13 mouse cellular contexts compared by ENCODE assay signal in genomic region chr13:45465616-45466015, GRCm38 (mm10). TPM values are rescaled to one million over a fixed set of nuclear protein-coding genes. Genes with fewer than 3 reads are reported as not detected.
A peak's percentile ranks its signal among the peaks of the same experiment; 100 is the strongest.
DNase-seq lines count a peak whose midpoint lies in the region; ATAC-seq lines count a peak whose summit lies in the region.
"Had no signal": no experiment of that assay in that cellular context is flagged by ENCODE, and none has a peak within 500 bp of the region (broad histone marks: within the 10 kb centered on the region; RNA-seq: fewer than 3 reads in every experiment).

No protein-coding gene starts in this region.

- peak; percentile 41 to 65 for DNase-seq in cerebellum, postnatal 14 days
- no peak for DNase-seq in cerebellum, adult 9-10 months
- no peak for DNase-seq in limb, embryonic 10.5 days (ENCODE audit: low spot score)
- no peak for DNase-seq in retina, postnatal 1 day
- DNase-seq: lung, postnatal 14 days had no signal

- H3K9me3 ChIP-seq in hindbrain, embryonic 13.5 days = no peaks in the 10 kb centered on the region
- no peaks in the 10 kb centered on the region for H3K9me3 ChIP-seq in hindbrain, embryonic 12.5 days (replicated peaks)
- H3K9me3 ChIP-seq in midbrain, embryonic 16.5 days (replicated peaks; ENCODE audit: control insufficient read depth, low read length, poor library complexity, severe bottlenecking) = no peaks in the 10 kb centered on the region
- no peaks in the 10 kb centered on the region for H3K9me3 ChIP-seq in midbrain, embryonic 15.5 days
- H3K9me3 ChIP-seq in limb, embryonic 10.5 days (replicated peaks) = no peaks in the 10 kb centered on the region
- H3K9me3 ChIP-seq: midbrain, embryonic 10.5 days had no signal

- H3K4me1 ChIP-seq in hindbrain, embryonic 13.5 days (replicated peaks) = peaks cover 21% of the 10 kb centered on the region
- H3K4me1 ChIP-seq in hindbrain, embryonic 12.5 days = peaks cover 17% of the 10 kb centered on the region
- peaks cover 6% of the 10 kb centered on the region; the same call in 1 of the 2 replicates for H3K4me1 ChIP-seq in midbrain, embryonic 16.5 days (ENCODE audit: control insufficient read depth, insufficient read depth, low read length)
- H3K4me1 ChIP-seq in midbrain, embryonic 15.5 days = peaks cover 11% of the 10 kb centered on the region
- H3K4me1 ChIP-seq in limb, embryonic 10.5 days = peaks cover 42% of the 10 kb centered on the region

- 0 out of 2 replicates have a peak, but pooled peaks have one; percentile 17 for ATAC-seq in hindbrain, embryonic 13.5 days (ENCODE audit: low FRiP score)
- ATAC-seq in hindbrain, embryonic 12.5 days (ENCODE audit: low FRiP score) = no peak
- 0 out of 2 replicates have a peak, but pooled peaks have one; percentile 28 for ATAC-seq in midbrain, embryonic 16.5 days
- ATAC-seq in midbrain, embryonic 15.5 days (replicated peaks) = no peak

- peaks cover 33% of the 10 kb centered on the region for H3K27me3 ChIP-seq in hindbrain, embryonic 13.5 days
- H3K27me3 ChIP-seq in hindbrain, embryonic 12.5 days = peaks cover 7% of the 10 kb centered on the region; the same call in 1 of the 2 replicates
- peaks cover 5% of the 10 kb centered on the region; the same call in 1 of the 2 replicates for H3K27me3 ChIP-seq in midbrain, embryonic 16.5 days (ENCODE audit: control insufficient read depth, insufficient read depth, low read depth, low read length)
- H3K27me3 ChIP-seq in midbrain, embryonic 15.5 days (replicated peaks) = peaks cover 4% of the 10 kb centered on the region; the same call in 1 of the 2 replicates
- no peaks in the 10 kb centered on the region for H3K27me3 ChIP-seq in limb, embryonic 10.5 days (ENCODE audit: low read depth, poor library complexity, severe bottlenecking)

- H3K27ac ChIP-seq in hindbrain, embryonic 13.5 days = no peak overlapping the region
- no peak overlapping the region for H3K27ac ChIP-seq in hindbrain, embryonic 12.5 days
- H3K27ac ChIP-seq in midbrain, embryonic 16.5 days (ENCODE audit: low read length) = no peak overlapping the region
- no peak overlapping the region for H3K27ac ChIP-seq in midbrain, embryonic 15.5 days
- peak overlapping the region; percentile 38 for H3K27ac ChIP-seq in limb, embryonic 10.5 days
- H3K27ac ChIP-seq: layer of hippocampus, adult 2 months; liver, embryonic 14.5 days; midbrain, embryonic 10.5 days had no signal

- H3K4me2 ChIP-seq in hindbrain, embryonic 13.5 days = no peak overlapping the region
- H3K4me2 ChIP-seq in hindbrain, embryonic 12.5 days (replicated peaks) = no peak overlapping the region
- no peak overlapping the region for H3K4me2 ChIP-seq in midbrain, embryonic 16.5 days (ENCODE audit: low read length)
- no peak overlapping the region for H3K4me2 ChIP-seq in midbrain, embryonic 15.5 days
- H3K4me2 ChIP-seq: heart, embryonic 11.5 days had no signal

- no peaks in the 10 kb centered on the region for H3K36me3 ChIP-seq in hindbrain, embryonic 13.5 days
- H3K36me3 ChIP-seq in hindbrain, embryonic 12.5 days = no peaks in the 10 kb centered on the region
- H3K36me3 ChIP-seq in midbrain, embryonic 16.5 days (ENCODE audit: control insufficient read depth, insufficient read depth, low read length) = no peaks in the 10 kb centered on the region
- H3K36me3 ChIP-seq in midbrain, embryonic 15.5 days (replicated peaks) = no peaks in the 10 kb centered on the region
- H3K36me3 ChIP-seq in limb, embryonic 10.5 days = no peaks in the 10 kb centered on the region
- H3K36me3 ChIP-seq: midbrain, embryonic 10.5 days had no signal

- no peak overlapping the region for H3K4me3 ChIP-seq in hindbrain, embryonic 13.5 days
- no peak overlapping the region for H3K4me3 ChIP-seq in hindbrain, embryonic 12.5 days
- H3K4me3 ChIP-seq in midbrain, embryonic 16.5 days (ENCODE audit: low read depth, low read length) = no peak overlapping the region
- H3K4me3 ChIP-seq in midbrain, embryonic 15.5 days = no peak overlapping the region
- H3K4me3 ChIP-seq in limb, embryonic 10.5 days = no peak overlapping the region
- H3K4me3 ChIP-seq: layer of hippocampus, adult 2 months; midbrain, embryonic 10.5 days had no signal

- no peak overlapping the region for H3K9ac ChIP-seq in hindbrain, embryonic 13.5 days
- H3K9ac ChIP-seq in hindbrain, embryonic 12.5 days = no peak overlapping the region
- no peak overlapping the region for H3K9ac ChIP-seq in midbrain, embryonic 16.5 days (ENCODE audit: low read depth, low read length)
- no peak overlapping the region for H3K9ac ChIP-seq in midbrain, embryonic 15.5 days
- H3K9ac ChIP-seq: liver, embryonic 14.5 days had no signal

- WGBS in hindbrain, embryonic 13.5 days = 73% methylated on average over 10 of the region's 10 CpGs
- WGBS in hindbrain, embryonic 12.5 days = 75% methylated on average over 10 of the region's 10 CpGs
- WGBS in midbrain, embryonic 16.5 days = 82% methylated on average over 10 of the region's 10 CpGs
- WGBS in midbrain, embryonic 15.5 days = 77% methylated on average over 10 of the region's 10 CpGs
- 90% methylated on average over 10 of the region's 10 CpGs for WGBS in limb, embryonic 10.5 days

RNA-seq across cellular contexts. Expression of gene Gmpr, which starts 41.6 kb away (rescaled TPM):
- polyA plus RNA-seq in hindbrain, embryonic 13.5 days (2015; fragmentation: Nextera tagmentation; extraction: Ambion mirVana) = 31.6 and 35.1 TPM in 2 replicates
- polyA plus RNA-seq in hindbrain, embryonic 12.5 days (2016; fragmentation: Nextera tagmentation; extraction: Ambion mirVana) = 19.3 and 20.8 TPM in 2 replicates
- 25.0 and 33.8 TPM in 2 replicates for polyA plus RNA-seq in midbrain, embryonic 16.5 days (2015; fragmentation: Nextera tagmentation; extraction: Ambion mirVana)
- polyA plus RNA-seq in midbrain, embryonic 15.5 days (2015; fragmentation: Nextera tagmentation; extraction: Ambion mirVana) = 29.5 and 31.7 TPM in 2 replicates
- polyA plus RNA-seq in limb, embryonic 10.5 days (2016; fragmentation: Nextera tagmentation; extraction: Ambion mirVana) = 25.2 and 27.8 TPM in 2 replicates

Comparison
In these comparisons a context has a peak if more than half of its experiments do, and no peak if none do; other contexts are left out.
1. DNase-seq: peak in cerebellum, postnatal 14 days (2 of 2); none in cerebellum, adult 9-10 months (single experiment), limb, embryonic 10.5 days (single experiment) and retina, postnatal 1 day (single experiment).
2. ATAC-seq: peak in hindbrain, embryonic 13.5 days (single experiment) and midbrain, embryonic 16.5 days (single experiment); none in hindbrain, embryonic 12.5 days (single experiment) and midbrain, embryonic 15.5 days (single experiment).